Mouse (Mus musculus): ENCODE measurements around the gene Car1. TPM values are rescaled to one million over a fixed set of nuclear protein-coding genes. Genes with fewer than 3 reads are reported as not detected.
A peak's percentile ranks its signal among the peaks of the same experiment; 100 is the strongest.

Car1 gene
- total RNA-seq (2012; rRNA removed) (3,564 and 4,374 TPM in 2 replicates), polyA plus RNA-seq (2012; ENCODE audit: insufficient read depth in 1 of 2, insufficient read length in 2 of 2, low read depth in 1 of 2, low replicate concordance in 2 of 2, missing spikeins in 1 of 2) (1,000 to 10,000 TPM; 1,720 to 6,361 TPM)

GRCm38 (mm10) chr3:14808211-14808610 is at the start of gene Car1:
Gene Car1, minus strand, starts transcription at chr3:14808368.
- no peaks in the 10 kb centered on the region for H3K27me3 ChIP-seq (ENCODE audit: control insufficient read depth in 1 of 2, insufficient read depth in 2 of 2, low read length in 2 of 2)
- DNase-seq (ENCODE audit: low read depth, low spot score) = peak; percentile 97
- H3K4me3 ChIP-seq (ENCODE audit: control insufficient read depth in 1 of 2, insufficient read depth in 1 of 2, low read depth in 2 of 2, low read length in 2 of 2) = peak within 1 kb of the TSS; percentile 65 to 82
- H3K36me3 ChIP-seq (ENCODE audit: control insufficient read depth in 1 of 2, insufficient read depth in 2 of 2, low read length in 2 of 2) = peaks cover 17 to 29% of the 10 kb centered on the region in 2 experiments
- H3K79me2 ChIP-seq (ENCODE audit: control insufficient read depth, insufficient read depth, low read length, poor library complexity) = peaks cover 36% of the 10 kb centered on the region
- peak within 1 kb of the TSS; percentile 100 for H3K27ac ChIP-seq (ENCODE audit: control insufficient read depth, low read depth, low read length)
- peak within 1 kb of the TSS; percentile 94 for H3K9ac ChIP-seq (ENCODE audit: control insufficient read depth, low read depth, low read length, poor library complexity, severe bottlenecking)
- H3K9me3 ChIP-seq (replicated peaks; ENCODE audit: insufficient read depth, low read length) = no peaks in the 10 kb centered on the region
- TF ChIP-seq POLR2A (IDR thresholded peaks at IDR 0.05; ENCODE audit: control insufficient read depth in 1 of 2, insufficient read depth in 1 of 2, low read depth in 1 of 2, low read length in 2 of 2, poor library complexity in 1 of 2) (peak; percentile 87 to 99), POLR2AphosphoS2 (IDR thresholded peaks at IDR 0.05; ENCODE audit: low read length) (no peak), TBP (IDR thresholded peaks at IDR 0.05; ENCODE audit: low read depth, low read length) (peak; percentile 99), POLR2AphosphoS5 (IDR thresholded peaks at IDR 0.05; ENCODE audit: borderline replicate concordance, low read depth, low read length) (peak; percentile 99), TCF12 (IDR thresholded peaks at IDR 0.05; ENCODE audit: low read depth, low read length) (no peak), TAL1 (IDR thresholded peaks at IDR 0.05; ENCODE audit: low read length) (peak; percentile 90)
- peaks cover 3 to 10% of the 10 kb centered on the region in 2 experiments for H3K4me1 ChIP-seq (ENCODE audit: control insufficient read depth in 1 of 2, insufficient read depth in 2 of 2, low read length in 2 of 2)

- Histone ChIP-seq H3K27ac (ENCODE audit: control insufficient read depth, low read depth, low read length) (no peak overlapping the region), H3K79me2 (ENCODE audit: control insufficient read depth, insufficient read depth, low read length, poor library complexity) (no peaks in the 10 kb centered on the region; the same call in 1 of the 2 replicates), H3K36me3 (ENCODE audit: control insufficient read depth in 1 of 2, insufficient read depth in 2 of 2, low read length in 2 of 2) (no peaks in the 10 kb centered on the region), H3K4me1 (ENCODE audit: control insufficient read depth in 1 of 2, insufficient read depth in 2 of 2, low read length in 2 of 2) (no peaks in the 10 kb centered on the region), H3K9me3 (replicated peaks; ENCODE audit: insufficient read depth, low read length) (no peaks in the 10 kb centered on the region), H3K9ac (ENCODE audit: control insufficient read depth, low read depth, low read length, poor library complexity, severe bottlenecking) (no peak overlapping the region), H3K4me3 (ENCODE audit: control insufficient read depth in 1 of 2, insufficient read depth in 1 of 2, low read depth in 2 of 2, low read length in 2 of 2) (no peak overlapping the region), H3K27me3 (ENCODE audit: control insufficient read depth in 1 of 2, insufficient read depth in 2 of 2, low read length in 2 of 2) (no peaks in the 10 kb centered on the region)
- TF ChIP-seq MAFK (IDR thresholded peaks at IDR 0.05; ENCODE audit: borderline replicate concordance, low read depth, low read length) = no peak
- TF ChIP-seq USF1 (IDR thresholded peaks at IDR 0.05; ENCODE audit: low read depth, low read length) = no peak
- no peak for TF ChIP-seq HCFC1 (IDR thresholded peaks at IDR 0.05; ENCODE audit: low read depth, low read length)
- no peak for TF ChIP-seq POLR2AphosphoS2 (IDR thresholded peaks at IDR 0.05; ENCODE audit: low read length)
- no peak for TF ChIP-seq KAT2A (conservative IDR thresholded peaks at IDR 0.05; ENCODE audit: low read depth, low read length)
- TF ChIP-seq RAD21 (IDR thresholded peaks at IDR 0.05; ENCODE audit: low read depth, low read length) = no peak
- no peak for TF ChIP-seq E2F4 (IDR thresholded peaks at IDR 0.05; ENCODE audit: borderline replicate concordance, low read depth, low read length)
- TF ChIP-seq TBP (IDR thresholded peaks at IDR 0.05; ENCODE audit: low read depth, low read length) = no peak
- DNase-seq (ENCODE audit: low read depth, low spot score) = no peak
Observed at GRCm38 (mm10) chr3:14857874-14858273, 49.7 kb upstream of the Car1 start.

- no peak for DNase-seq (ENCODE audit: low read depth, low spot score)
- H3K27me3 ChIP-seq (ENCODE audit: control insufficient read depth in 1 of 2, insufficient read depth in 2 of 2, low read length in 2 of 2) = no peaks in the 10 kb centered on the region
- TF ChIP-seq USF1 (IDR thresholded peaks at IDR 0.05; ENCODE audit: low read depth, low read length) = no peak
- TF ChIP-seq MXI1 (IDR thresholded peaks at IDR 0.05; ENCODE audit: low read depth, low read length) = no peak
- TF ChIP-seq USF2 (IDR thresholded peaks at IDR 0.05; ENCODE audit: borderline replicate concordance in 1 of 2, insufficient read depth in 1 of 2, low read depth in 1 of 2, low read length in 2 of 2) = no peak
- no peak for TF ChIP-seq MAFK (IDR thresholded peaks at IDR 0.05; ENCODE audit: borderline replicate concordance, low read depth, low read length)
- TF ChIP-seq NRF1 (IDR thresholded peaks at IDR 0.05; ENCODE audit: insufficient read depth, low read depth, low read length, poor library complexity, severe bottlenecking) = no peak
- no peak for TF ChIP-seq MYB (IDR thresholded peaks at IDR 0.05; ENCODE audit: low read depth, low read length)
- no peak for TF ChIP-seq UBTF (IDR thresholded peaks at IDR 0.05; ENCODE audit: borderline replicate concordance, insufficient read depth, low read depth, low read length)
- no peak for TF ChIP-seq BHLHE40 (IDR thresholded peaks at IDR 0.05; ENCODE audit: borderline replicate concordance, low read depth, low read length)
- no peaks in the 10 kb centered on the region for H3K4me1 ChIP-seq (ENCODE audit: control insufficient read depth in 1 of 2, insufficient read depth in 2 of 2, low read length in 2 of 2)
- no peak overlapping the region for H3K27ac ChIP-seq (ENCODE audit: control insufficient read depth, low read depth, low read length)
- H3K79me2 ChIP-seq (ENCODE audit: control insufficient read depth, insufficient read depth, low read length, poor library complexity) = no peaks in the 10 kb centered on the region
- no peaks in the 10 kb centered on the region for H3K9me3 ChIP-seq (replicated peaks; ENCODE audit: insufficient read depth, low read length)
- no peak overlapping the region for H3K4me3 ChIP-seq (ENCODE audit: control insufficient read depth in 1 of 2, insufficient read depth in 1 of 2, low read depth in 2 of 2, low read length in 2 of 2)
- no peak overlapping the region for H3K9ac ChIP-seq (ENCODE audit: control insufficient read depth, low read depth, low read length, poor library complexity, severe bottlenecking)
- no peaks in the 10 kb centered on the region for H3K36me3 ChIP-seq (ENCODE audit: control insufficient read depth in 1 of 2, insufficient read depth in 2 of 2, low read length in 2 of 2)
Observed at GRCm38 (mm10) chr3:14854446-14854845, 46.3 kb upstream of the Car1 start.
